Mouse (Mus musculus): ENCODE data around the gene Krt14. TPM values are rescaled to one million over a fixed set of nuclear protein-coding genes. Genes with fewer than 3 reads are reported as not detected.
"Not testable (repeated sequence)": the region's sequence is repeated elsewhere in the genome, so short reads cannot be mapped to it uniquely, and the experiment has no call there.

Gene Krt14
- under 1 TPM; 0.93 to 0.98 TPM for total RNA-seq (2021)
- long read RNA-seq, experiment 1, partial matches to known transcripts: 0 of 2 reads
- long read RNA-seq, experiment 1, other reads (novel, unspliced or antisense): 0 of 2 reads
- long read RNA-seq, experiment 2, partial matches to known transcripts: 0 of 2 reads
- long read RNA-seq, experiment 2, other reads (novel, unspliced or antisense): 0 of 2 reads

GRCm38 (mm10) chr11:100207498-100207897 is at the start of gene Krt14:
Krt14 (minus strand) TSS chr11:100207548.
- DNase-seq (ENCODE audit: low spot score in 2 of 2): no peak

- DNase-seq (ENCODE audit: low spot score in 2 of 2): no peak
These were observed 48.2 kb upstream of the Krt14 start for GRCm38 (mm10) chr11:100255514-100255913.

- no peak for DNase-seq (ENCODE audit: low spot score in 2 of 2)
These were observed 47.2 kb upstream of the Krt14 start for GRCm38 (mm10) chr11:100254360-100255090.

DNA sequence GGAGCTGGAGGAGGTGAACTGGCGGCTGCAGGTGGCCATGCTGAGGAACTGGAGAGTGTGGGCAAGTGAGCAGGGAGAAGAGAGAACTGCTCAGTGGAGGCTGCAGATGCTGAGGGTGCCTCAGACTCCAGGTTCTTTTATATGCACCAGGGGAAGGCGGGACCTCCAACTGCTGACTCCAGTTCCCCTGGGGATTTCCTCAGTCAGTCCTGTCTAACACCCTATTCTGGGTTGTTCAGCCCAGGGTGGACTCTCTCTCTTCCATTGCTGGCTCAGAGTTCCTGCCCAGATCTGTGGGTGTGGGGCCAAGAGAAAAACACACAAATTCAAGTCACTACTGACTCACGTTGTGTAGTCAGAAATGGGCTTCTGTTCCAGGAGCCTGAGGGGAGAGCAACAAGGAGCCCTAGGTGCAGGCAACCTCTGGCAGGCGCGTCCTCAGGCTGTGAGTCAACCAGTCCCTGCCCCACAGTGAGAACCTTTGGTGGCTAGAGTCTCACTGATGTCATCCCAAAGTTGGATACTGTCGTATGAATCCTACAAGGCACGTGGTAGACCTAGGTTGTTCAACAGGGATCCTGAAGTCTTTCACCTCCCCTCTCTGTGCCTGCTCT is 41.6 kb upstream of the Krt14 start, which contains the start of gene Krt16:
Krt16 (minus strand) TSS at position 51 of the 614 bp plus-strand sequence.
- no peak for DNase-seq (ENCODE audit: low spot score in 2 of 2)

DNA sequence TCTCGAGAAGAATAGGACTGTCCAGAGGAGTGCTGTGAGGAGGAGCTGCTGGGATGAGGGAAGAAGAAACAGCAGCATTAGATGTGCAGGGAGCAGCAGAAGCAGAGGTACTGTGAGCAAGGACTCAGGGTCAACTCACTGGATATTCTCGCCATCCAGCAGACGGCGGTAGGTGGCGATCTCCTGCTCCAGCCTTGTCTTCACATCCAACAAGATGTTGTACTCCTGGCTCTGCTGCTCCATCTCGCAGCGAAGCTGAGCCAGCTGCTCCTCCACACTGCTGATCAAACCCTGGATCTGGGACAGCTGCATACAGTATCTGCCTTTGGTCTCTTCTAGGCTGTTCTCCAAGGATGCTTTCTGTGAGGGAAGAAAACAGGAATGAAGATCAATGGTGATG is 39.1 kb upstream of the Krt14 start:
- not testable (repeated sequence) for DNase-seq (ENCODE audit: low spot score in 2 of 2)

DNA sequence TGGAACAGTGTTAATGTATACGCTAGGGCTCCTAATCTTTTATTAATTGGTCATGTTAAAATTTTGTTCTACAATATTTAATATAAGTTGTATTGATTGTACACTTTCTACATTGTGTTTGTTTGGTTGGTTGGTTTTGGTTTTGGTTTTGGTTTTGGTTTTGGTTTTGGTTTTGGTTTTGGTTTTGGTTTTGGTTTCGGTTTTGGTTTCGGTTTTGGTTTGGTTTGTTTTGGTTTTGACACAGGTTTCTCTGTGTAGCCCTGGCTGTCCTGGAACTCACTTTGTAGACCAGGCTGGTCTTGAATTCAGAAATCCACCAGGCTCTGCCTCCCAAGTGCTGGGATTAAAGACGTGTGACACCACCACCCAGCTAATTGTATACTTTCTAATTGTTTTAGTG is 32.9 kb upstream of the Krt14 start:
- DNase-seq (ENCODE audit: low spot score in 2 of 2): not testable (repeated sequence)

DNA sequence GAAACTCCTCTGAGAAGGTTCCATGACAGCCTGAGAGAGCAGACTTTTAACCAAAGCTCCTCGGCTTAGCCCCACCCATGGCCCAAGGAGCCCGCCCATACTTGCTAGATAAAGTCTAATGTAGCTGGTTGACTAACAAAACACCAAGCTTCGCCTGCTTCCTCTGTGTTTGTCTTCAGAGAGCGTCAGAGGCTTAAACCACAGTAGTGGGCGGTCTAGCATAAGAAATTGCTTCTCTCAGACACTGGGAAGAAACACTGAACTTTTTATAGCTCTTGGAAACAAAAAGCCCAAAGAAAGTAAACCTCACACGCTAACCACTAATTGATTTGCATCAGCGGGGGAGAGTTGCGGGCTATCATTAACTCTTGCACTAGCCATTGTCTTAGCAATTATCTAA is 14.4 kb upstream of the Krt14 start:
- DNase-seq (ENCODE audit: low spot score in 2 of 2): no peak

GRCm38 (mm10) chr11:100219304-100219703 is 12.0 kb upstream of the Krt14 start:
- DNase-seq (ENCODE audit: low spot score in 2 of 2): no peak

DNA sequence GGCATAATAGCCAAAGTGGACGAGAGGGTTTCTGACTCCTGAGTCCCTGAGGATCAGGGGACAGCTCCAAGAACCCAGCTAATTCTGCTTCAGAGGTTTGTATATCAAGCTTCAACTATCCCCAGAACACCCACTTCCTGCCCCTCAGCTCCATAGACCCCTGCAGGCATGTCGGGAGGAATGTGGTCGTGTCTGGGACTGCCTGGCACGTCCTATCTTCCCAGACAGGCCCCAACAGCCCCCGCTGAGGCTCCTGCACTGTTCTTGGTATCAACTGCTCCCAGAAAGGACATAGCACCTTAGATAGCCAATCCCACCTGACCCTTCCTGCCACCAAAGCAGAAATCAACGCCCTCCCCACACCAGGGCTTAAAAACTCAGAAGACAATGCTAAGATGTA is 1.2 kb upstream of the Krt14 start:
- DNase-seq (ENCODE audit: low spot score in 2 of 2): no peak

DNA sequence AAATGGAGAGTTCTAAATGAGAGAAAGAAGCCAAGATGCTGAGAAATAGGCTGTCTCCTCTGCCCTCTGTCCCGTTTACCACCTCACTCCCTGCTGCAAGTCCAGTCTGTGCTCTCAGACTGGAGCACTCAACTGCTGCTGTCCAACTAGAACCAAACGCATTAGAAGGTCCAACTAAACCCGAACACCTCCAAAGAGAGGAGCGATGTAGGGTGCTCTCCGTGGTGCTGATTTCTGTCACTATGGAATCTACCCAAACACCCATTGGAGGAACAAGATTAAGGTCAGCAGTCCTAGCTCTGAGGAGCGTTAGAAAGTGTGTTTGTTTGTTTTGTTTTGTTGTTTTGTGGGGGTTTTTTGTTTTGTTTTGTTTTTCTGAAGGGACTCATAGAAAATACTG is 3.9 kb downstream of the Krt14 start:
- no peak for DNase-seq (ENCODE audit: low spot score in 2 of 2)

GRCm38 (mm10) chr11:100202906-100203305 is 4.4 kb downstream of the Krt14 start:
- no peak for DNase-seq (ENCODE audit: low spot score in 2 of 2)

GRCm38 (mm10) chr11:100200104-100200820 is 7.1 kb downstream of the Krt14 start:
- DNase-seq (ENCODE audit: low spot score in 2 of 2): no peak

- DNase-seq (ENCODE audit: low spot score in 2 of 2): no peak
These were observed 8.7 kb downstream of the Krt14 start for GRCm38 (mm10) chr11:100198666-100199065.

DNA sequence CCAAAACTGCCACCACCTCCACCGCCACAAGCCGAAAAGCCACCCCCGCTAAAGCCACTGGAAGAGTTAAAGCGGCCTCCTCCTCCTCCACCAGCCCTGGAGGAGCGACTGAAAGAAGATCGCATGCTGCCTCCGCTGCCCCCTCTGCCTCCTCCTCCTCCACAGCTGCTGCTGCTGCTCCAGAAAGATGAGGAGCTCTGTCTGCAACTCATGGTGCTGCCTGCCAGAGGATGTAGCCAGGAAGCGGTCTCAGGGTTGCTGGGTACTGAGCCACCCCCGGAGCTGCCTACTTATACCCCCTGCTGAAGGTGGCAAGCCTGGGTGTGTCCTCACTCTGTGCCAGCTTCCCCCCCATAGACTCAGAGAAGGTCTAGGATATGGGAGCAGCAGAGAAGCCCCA is 14.4 kb downstream of the Krt14 start, which contains the start of gene Krt9:
Krt9 (minus strand) TSS at position 255 of the 400 bp plus-strand sequence.
- DNase-seq (ENCODE audit: low spot score in 2 of 2): no peak

DNA sequence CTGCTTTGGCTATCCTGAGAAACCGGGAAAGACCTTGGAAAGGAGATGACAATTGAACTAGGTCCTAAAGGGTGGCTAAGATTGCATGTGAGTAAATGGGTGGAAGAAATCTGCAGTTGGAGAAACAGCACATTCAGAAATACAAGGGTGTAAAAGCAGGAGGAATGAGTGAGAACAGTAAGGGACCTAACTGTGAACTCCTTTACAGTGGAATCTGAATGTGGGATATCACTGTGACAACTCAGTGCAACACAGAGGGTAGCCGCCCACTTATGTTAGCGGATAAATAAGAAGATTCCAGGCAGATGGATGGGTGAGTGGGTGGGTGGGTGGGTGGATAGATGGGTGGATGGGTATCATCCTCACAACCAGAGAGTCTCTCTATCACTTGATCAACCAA is 15.5 kb downstream of the Krt14 start:
- DNase-seq (ENCODE audit: low spot score in 2 of 2): no peak

DNA sequence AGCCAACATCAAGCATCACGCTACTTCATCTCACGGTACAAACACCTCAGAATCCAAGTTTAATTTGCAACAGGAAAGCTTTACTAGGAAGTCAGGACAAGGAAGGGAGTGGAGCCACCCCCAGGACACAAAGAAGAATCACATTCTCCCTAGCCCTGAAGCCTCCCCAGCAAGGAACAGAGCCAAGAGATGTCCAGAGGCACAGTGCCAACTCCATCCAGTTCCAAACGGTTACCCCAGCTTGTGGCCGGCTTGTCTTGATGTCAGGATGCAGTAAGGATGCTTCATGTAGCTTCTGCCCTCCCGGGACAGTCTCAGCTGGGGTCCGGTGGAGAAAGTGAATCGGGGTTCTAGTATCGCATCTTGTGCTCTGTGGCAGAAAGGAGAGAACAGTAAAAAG is 20.6 kb downstream of the Krt14 start:
- no peak for DNase-seq (ENCODE audit: low spot score in 2 of 2)

GRCm38 (mm10) chr11:100181725-100182124 is 25.6 kb downstream of the Krt14 start:
- no peak for DNase-seq (ENCODE audit: low spot score in 2 of 2)

DNA sequence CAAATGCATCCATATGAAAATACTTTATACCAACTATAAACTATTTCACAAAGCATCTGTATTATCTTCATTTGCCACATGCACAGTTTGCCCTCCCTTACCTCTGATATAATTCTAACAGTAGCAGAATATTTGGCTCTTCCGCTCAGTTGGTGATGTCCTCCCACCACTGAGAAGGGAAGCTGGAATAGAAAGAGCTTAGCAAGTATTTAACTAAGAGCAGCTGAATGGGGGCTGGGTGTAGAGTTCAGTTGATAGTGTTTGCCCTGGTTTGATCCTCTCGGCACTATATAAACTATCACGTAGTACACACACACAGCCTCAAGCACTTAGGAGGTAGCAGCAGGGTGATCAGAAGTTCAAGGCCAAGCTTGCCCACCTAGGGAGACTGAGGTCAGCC is 28.1 kb downstream of the Krt14 start:
- no peak for DNase-seq (ENCODE audit: low spot score in 2 of 2)

DNA sequence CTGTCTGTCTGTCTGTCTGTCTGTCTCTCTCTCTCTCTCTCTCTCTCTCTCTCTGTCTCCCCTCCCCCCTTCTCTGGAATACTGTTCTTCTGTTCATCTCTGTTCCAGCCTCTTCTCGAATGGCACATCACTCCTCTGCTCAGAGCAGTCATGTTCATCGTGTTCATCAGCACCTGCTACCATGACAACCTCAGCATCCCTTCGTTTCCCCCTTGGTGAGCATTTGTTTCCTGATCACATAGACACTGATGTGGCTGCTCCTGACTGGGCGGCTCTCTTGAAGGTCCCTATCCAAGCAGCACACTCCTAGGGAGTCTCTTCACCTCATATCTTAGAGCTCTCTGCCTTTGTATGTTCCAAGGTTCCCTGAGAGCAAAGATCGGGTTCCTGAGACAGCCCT is 29.0 kb downstream of the Krt14 start:
- DNase-seq (ENCODE audit: low spot score in 2 of 2): no peak

DNA sequence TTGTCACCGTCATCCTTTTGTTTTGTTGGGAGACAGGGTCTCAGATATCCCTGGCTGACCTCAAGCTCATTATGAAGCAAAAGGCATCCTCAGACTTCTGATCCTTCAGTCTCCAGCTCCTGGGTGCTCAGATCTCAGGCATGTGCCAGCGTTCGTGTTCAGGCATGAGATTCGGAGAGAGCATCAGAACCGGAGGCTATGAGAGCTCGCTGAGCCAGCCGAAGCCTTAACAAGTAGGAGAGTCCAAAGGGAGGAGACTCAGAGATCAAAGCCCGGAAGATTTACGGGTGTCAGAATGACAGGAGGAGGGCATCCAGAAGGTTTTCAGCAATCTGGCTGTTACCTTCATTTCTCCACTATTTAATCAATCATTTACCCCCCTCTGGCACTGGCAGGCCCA is 30.6 kb downstream of the Krt14 start:
- no peak for DNase-seq (ENCODE audit: low spot score in 2 of 2)
